Mouse (Mus musculus) G1E (cell line): Measurements from ENCODE around the gene Dcdc2b.

ENCODE experiments used
- CTCF ChIP-seq: IDR thresholded peaks from 2 replicates; pipeline ENCODE4 v1.5.1; 2012; ENCODE audit warnings: low read depth, low read length, inconsistent platforms, mixed read lengths
- GATA1 ChIP-seq: IDR thresholded peaks from 2 replicates; pipeline ENCODE4 v1.6.1; 2012; ENCODE audit warnings: borderline replicate concordance, low read length, inconsistent platforms, mixed read lengths
- TAL1 ChIP-seq: conservative IDR thresholded peaks from 2 replicates; pipeline ENCODE4 v1.6.1; 2012; ENCODE audit warnings: low read depth, low read length, inconsistent platforms, mixed read lengths

DNA sequence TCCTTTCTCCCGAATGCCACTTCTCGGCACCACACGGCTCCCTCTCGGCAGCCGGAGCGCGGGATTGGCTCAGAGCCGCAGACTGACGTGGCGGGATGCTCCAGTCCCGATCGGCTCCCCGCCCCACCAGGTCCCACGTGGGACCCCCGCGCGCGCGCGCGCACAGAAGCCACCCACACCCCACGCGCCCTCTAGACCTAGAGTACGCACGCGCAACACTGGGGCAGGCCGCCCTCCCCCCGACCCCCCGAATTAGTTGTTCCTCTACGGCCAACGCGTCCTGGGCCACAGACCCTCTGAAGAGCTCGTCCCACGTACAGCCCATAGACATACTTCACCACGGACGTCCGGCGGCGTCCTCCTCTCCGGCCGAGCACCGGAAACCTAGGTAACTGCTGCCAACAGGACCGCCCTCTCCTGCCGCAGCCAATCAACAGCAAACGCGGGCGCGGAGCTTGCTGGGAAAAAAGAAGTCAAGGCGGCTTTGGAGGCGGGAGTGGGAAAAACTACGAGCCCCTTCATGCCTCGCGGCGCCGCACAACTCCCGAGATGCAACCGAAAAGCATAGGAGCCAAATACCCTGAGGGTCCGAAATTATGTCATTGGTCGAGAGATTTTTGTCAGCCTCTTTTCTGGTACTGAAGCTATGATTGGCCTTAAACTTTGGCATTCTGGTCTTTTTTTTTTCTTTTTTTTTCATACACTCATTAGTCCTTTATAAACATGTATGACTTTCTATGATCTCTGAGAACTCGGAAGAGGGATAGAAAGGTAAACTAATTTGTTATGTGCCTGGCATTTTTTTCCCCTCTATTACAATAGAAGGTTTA is 26.8 kb upstream of the Dcdc2b start, which contains the start of gene Txlna:
- TF ChIP-seq CTCF (no peak), GATA1 (no peak), TAL1 (no peak)
